Mouse (Mus musculus): ENCODE measurements around the gene Gtf2ird1.
"Not testable (repeated sequence)": the region's sequence is repeated elsewhere in the genome, so short reads cannot be mapped to it uniquely, and the experiment has no call there.

Gene Gtf2ird1

GRCm38 (mm10) chr5:134475006-134475605 is 18.6 kb upstream of the Gtf2ird1 start:
- DNase-seq (ENCODE audit: low spot score in 2 of 2) = no peak

GRCm38 (mm10) chr5:134473902-134474301 is 17.4 kb upstream of the Gtf2ird1 start:
- no peak for DNase-seq (ENCODE audit: low spot score in 2 of 2)

GRCm38 (mm10) chr5:134470538-134471169 is 14.1 kb upstream of the Gtf2ird1 start:
- no peak for DNase-seq (ENCODE audit: low spot score in 2 of 2)

- no peak for DNase-seq (ENCODE audit: low spot score in 2 of 2)
Observed at GRCm38 (mm10) chr5:134469559-134470150, 13.1 kb upstream of the Gtf2ird1 start.

- DNase-seq (ENCODE audit: low spot score in 2 of 2) = no peak
Observed at GRCm38 (mm10) chr5:134468158-134468765, 11.7 kb upstream of the Gtf2ird1 start.

GRCm38 (mm10) chr5:134467030-134467549 is 10.6 kb upstream of the Gtf2ird1 start:
- DNase-seq (ENCODE audit: low spot score in 2 of 2) = no peak

- DNase-seq (ENCODE audit: low spot score in 2 of 2) = no peak
Observed at GRCm38 (mm10) chr5:134466296-134467029, 9.9 kb upstream of the Gtf2ird1 start.

- DNase-seq (ENCODE audit: low spot score in 2 of 2) = no peak
Observed at GRCm38 (mm10) chr5:134465197-134465596, 8.7 kb upstream of the Gtf2ird1 start.

GRCm38 (mm10) chr5:134464225-134464624 is 7.7 kb upstream of the Gtf2ird1 start:
- DNase-seq (ENCODE audit: low spot score in 2 of 2) = no peak

- no peak for DNase-seq (ENCODE audit: low spot score in 2 of 2)
Observed at GRCm38 (mm10) chr5:134462731-134463130, 6.2 kb upstream of the Gtf2ird1 start.

GRCm38 (mm10) chr5:134462316-134462715 is 5.8 kb upstream of the Gtf2ird1 start:
- no peak for DNase-seq (ENCODE audit: low spot score in 2 of 2)

GRCm38 (mm10) chr5:134460546-134460945 is 4.0 kb upstream of the Gtf2ird1 start:
- DNase-seq (ENCODE audit: low spot score in 2 of 2) = no peak

- DNase-seq (ENCODE audit: low spot score in 2 of 2) = no peak
Observed at GRCm38 (mm10) chr5:134459096-134459495, 2.6 kb upstream of the Gtf2ird1 start.

GRCm38 (mm10) chr5:134458416-134458815 is 1.9 kb upstream of the Gtf2ird1 start:
- no peak for DNase-seq (ENCODE audit: low spot score in 2 of 2)

GRCm38 (mm10) chr5:134457371-134457770 is 855 bp upstream of the Gtf2ird1 start:
- no peak for DNase-seq (ENCODE audit: low spot score in 2 of 2)

GRCm38 (mm10) chr5:134455914-134456423 is 547 bp downstream of the Gtf2ird1 start:
- no peak for DNase-seq (ENCODE audit: low spot score in 2 of 2)

GRCm38 (mm10) chr5:134455186-134455895 is 1.2 kb downstream of the Gtf2ird1 start:
- no peak for DNase-seq (ENCODE audit: low spot score in 2 of 2)

- DNase-seq (ENCODE audit: low spot score in 2 of 2) = no peak
Observed at GRCm38 (mm10) chr5:134454421-134454820, 2.1 kb downstream of the Gtf2ird1 start.

GRCm38 (mm10) chr5:134453577-134453976 is 2.9 kb downstream of the Gtf2ird1 start:
- no peak for DNase-seq (ENCODE audit: low spot score in 2 of 2)

GRCm38 (mm10) chr5:134446755-134447154 is 9.8 kb downstream of the Gtf2ird1 start:
- DNase-seq (ENCODE audit: low spot score in 2 of 2) = not testable (repeated sequence)

GRCm38 (mm10) chr5:134445895-134446294 is 10.6 kb downstream of the Gtf2ird1 start:
- no peak for DNase-seq (ENCODE audit: low spot score in 2 of 2)

Data from urinary bladder, postnatal 36 days (tissue).